Comparison of ENCODE assay signal across 17 mouse cellular contexts in the genomic region with DNA sequence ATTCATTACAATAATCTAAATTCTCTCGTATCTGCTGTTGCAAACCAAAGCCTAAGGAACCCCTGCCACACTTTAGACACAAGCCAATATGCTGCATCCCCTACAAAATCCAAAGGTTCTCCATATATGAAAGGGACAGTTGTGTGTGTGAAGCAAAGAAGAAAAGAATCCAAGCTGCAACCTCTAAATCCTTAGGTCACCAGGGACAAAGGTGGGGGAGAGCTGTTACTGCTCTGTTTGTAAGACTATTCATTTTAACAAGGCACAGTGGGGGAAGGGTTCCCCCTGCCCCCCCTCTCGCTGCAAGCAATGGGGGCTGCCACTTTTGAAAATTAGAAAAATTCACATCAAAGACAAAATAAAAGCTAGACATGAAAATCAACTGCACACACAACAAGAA.
DNase-seq lines count a peak whose midpoint lies in the region; ATAC-seq and TF ChIP-seq lines count a peak whose summit lies in the region.
"Had no signal": no experiment of that assay in that cellular context is flagged by ENCODE, and none has a peak within 500 bp of the region (broad histone marks: within the 10 kb centered on the region; RNA-seq: fewer than 3 reads in every experiment).

No protein-coding gene starts in this region.

- no peaks in the 10 kb centered on the region for H3K36me3 ChIP-seq in lung, embryonic 14.5 days (ENCODE audit: insufficient read depth)
- no peaks in the 10 kb centered on the region for H3K36me3 ChIP-seq in hindbrain, embryonic 12.5 days
- H3K36me3 ChIP-seq in midbrain, embryonic 13.5 days: no peaks in the 10 kb centered on the region
- no peaks in the 10 kb centered on the region for H3K36me3 ChIP-seq in liver, embryonic 12.5 days
- H3K36me3 ChIP-seq in stomach, postnatal 0 days (ENCODE audit: control insufficient read depth, insufficient read depth, low read length): no peaks in the 10 kb centered on the region
- H3K36me3 ChIP-seq: heart, embryonic 10.5 days; stomach, embryonic 15.5 days had no signal

- no peaks in the 10 kb centered on the region for H3K27me3 ChIP-seq in lung, embryonic 14.5 days (ENCODE audit: insufficient read depth, low read length)
- no peaks in the 10 kb centered on the region for H3K27me3 ChIP-seq in hindbrain, embryonic 12.5 days
- H3K27me3 ChIP-seq in midbrain, embryonic 13.5 days: no peaks in the 10 kb centered on the region
- no peaks in the 10 kb centered on the region for H3K27me3 ChIP-seq in liver, embryonic 12.5 days (replicated peaks)
- no peaks in the 10 kb centered on the region for H3K27me3 ChIP-seq in stomach, postnatal 0 days (ENCODE audit: control insufficient read depth, insufficient read depth, low read length)
- H3K27me3 ChIP-seq: CH12.LX; stomach, embryonic 15.5 days had no signal

- WGBS in lung, embryonic 14.5 days: 85% methylated on average over 2 of the region's 2 CpGs
- 90% methylated on average over 2 of the region's 2 CpGs for WGBS in lung, adult 2 months
- WGBS in hindbrain, embryonic 12.5 days: 53% methylated on average over 2 of the region's 2 CpGs
- WGBS in midbrain, embryonic 13.5 days: 9% methylated on average over 2 of the region's 2 CpGs
- WGBS in liver, embryonic 12.5 days (ENCODE audit: insufficient replicate concordance): 64% methylated on average over 2 of the region's 2 CpGs
- 79% methylated on average over 2 of the region's 2 CpGs for WGBS in stomach, postnatal 0 days

- TF ChIP-seq CTCF in lung, embryonic 14.5 days (IDR thresholded peaks at IDR 0.05; ENCODE audit: low read depth): no peak
- TF ChIP-seq CTCF in lung, adult 2 months (IDR thresholded peaks at IDR 0.05; ENCODE audit: insufficient read depth, low read length): no peak
- no peak for TF ChIP-seq CTCF in stomach, postnatal 0 days (IDR thresholded peaks at IDR 0.05; ENCODE audit: low read depth)

- no peak for DNase-seq in lung, embryonic 14.5 days
- no peak for DNase-seq in lung, adult 2 months
- no peak for DNase-seq in heart, adult 11 months
- DNase-seq in right cerebral cortex, adult 18-20 months: no peak
- DNase-seq in stomach, postnatal 0 days (ENCODE audit: low spot score): no peak
- DNase-seq: gastrocnemius, postnatal 25 days; heart, postnatal 36 days; liver; thymus, postnatal 25 days had no signal

- H3K4me2 ChIP-seq in lung, embryonic 14.5 days: no peak overlapping the region
- no peak overlapping the region for H3K4me2 ChIP-seq in hindbrain, embryonic 12.5 days (replicated peaks)
- H3K4me2 ChIP-seq in midbrain, embryonic 13.5 days (replicated peaks): peak overlapping the region; percentile 38
- H3K4me2 ChIP-seq in liver, embryonic 12.5 days: no peak overlapping the region
- no peak overlapping the region for H3K4me2 ChIP-seq in stomach, postnatal 0 days (replicated peaks; ENCODE audit: low read depth)
- H3K4me2 ChIP-seq: stomach, embryonic 15.5 days had no signal

- TF ChIP-seq POLR2A in lung, adult 2 months (IDR thresholded peaks at IDR 0.05; ENCODE audit: borderline replicate concordance, extremely low read depth, low read depth, low read length): no peak

- no peak overlapping the region for H3K9ac ChIP-seq in lung, embryonic 14.5 days
- no peak overlapping the region for H3K9ac ChIP-seq in hindbrain, embryonic 12.5 days
- no peak overlapping the region; the same call in 1 of the 2 replicates for H3K9ac ChIP-seq in midbrain, embryonic 13.5 days (replicated peaks)
- no peak overlapping the region for H3K9ac ChIP-seq in liver, embryonic 12.5 days
- H3K9ac ChIP-seq in stomach, postnatal 0 days (ENCODE audit: low read length): no peak overlapping the region
- H3K9ac ChIP-seq: stomach, embryonic 15.5 days had no signal

- H3K4me1 ChIP-seq in lung, embryonic 14.5 days (ENCODE audit: insufficient read depth): peaks cover 15% of the 10 kb centered on the region
- peaks cover 15% of the 10 kb centered on the region for H3K4me1 ChIP-seq in lung, adult 2 months (ENCODE audit: control insufficient read depth, insufficient read depth, low read length)
- peaks cover 48% of the 10 kb centered on the region for H3K4me1 ChIP-seq in hindbrain, embryonic 12.5 days
- peaks cover 66% of the 10 kb centered on the region for H3K4me1 ChIP-seq in midbrain, embryonic 13.5 days (replicated peaks)
- H3K4me1 ChIP-seq in liver, embryonic 12.5 days: peaks cover 7% of the 10 kb centered on the region; the same call in 1 of the 2 replicates
- H3K4me1 ChIP-seq in stomach, postnatal 0 days (replicated peaks; ENCODE audit: control insufficient read depth, insufficient read depth): 0 out of 2 replicates have a peak, but pooled peaks cover 5% of the 10 kb centered on the region

- H3K4me3 ChIP-seq in lung, embryonic 14.5 days (ENCODE audit: low read depth, low read length): no peak overlapping the region
- no peak overlapping the region for H3K4me3 ChIP-seq in lung, adult 2 months (replicated peaks; ENCODE audit: extremely low read depth, low read depth, low read length)
- no peak overlapping the region for H3K4me3 ChIP-seq in hindbrain, embryonic 12.5 days
- H3K4me3 ChIP-seq in midbrain, embryonic 13.5 days (replicated peaks): no peak overlapping the region
- H3K4me3 ChIP-seq in liver, embryonic 12.5 days: no peak overlapping the region
- H3K4me3 ChIP-seq in stomach, postnatal 0 days (ENCODE audit: low read depth, low read length): no peak overlapping the region
- H3K4me3 ChIP-seq: heart, embryonic 10.5 days; stomach, embryonic 15.5 days had no signal

- ATAC-seq in lung, embryonic 14.5 days (ENCODE audit: insufficient read depth): no peak
- no peak for ATAC-seq in hindbrain, embryonic 12.5 days (ENCODE audit: low FRiP score)
- 0 out of 2 replicates have a peak, but pooled peaks have one; percentile 12 for ATAC-seq in midbrain, embryonic 13.5 days
- ATAC-seq in liver, embryonic 12.5 days: no peak
- ATAC-seq in stomach, postnatal 0 days (ENCODE audit: low FRiP score, low TSS enrichment): no peak
- ATAC-seq: intestine, postnatal 0 days; lung, postnatal 0 days had no signal

- H3K27ac ChIP-seq in lung, embryonic 14.5 days (ENCODE audit: low read depth): 0 out of 2 replicates have a peak overlapping the region, but pooled peaks have one; percentile 0
- H3K27ac ChIP-seq in hindbrain, embryonic 12.5 days: peak overlapping the region; percentile 71; the same call in 1 of the 2 replicates
- H3K27ac ChIP-seq in midbrain, embryonic 13.5 days: peak overlapping the region; percentile 85
- no peak overlapping the region for H3K27ac ChIP-seq in liver, embryonic 12.5 days
- H3K27ac ChIP-seq in stomach, postnatal 0 days (replicated peaks): no peak overlapping the region
- H3K27ac ChIP-seq: heart, embryonic 10.5 days; stomach, embryonic 15.5 days had no signal

- H3K9me3 ChIP-seq in lung, embryonic 14.5 days (ENCODE audit: low read depth, low read length): no peaks in the 10 kb centered on the region
- no peaks in the 10 kb centered on the region for H3K9me3 ChIP-seq in hindbrain, embryonic 12.5 days (replicated peaks)
- no peaks in the 10 kb centered on the region for H3K9me3 ChIP-seq in midbrain, embryonic 13.5 days
- H3K9me3 ChIP-seq in liver, embryonic 12.5 days (replicated peaks): no peaks in the 10 kb centered on the region
- H3K9me3 ChIP-seq in stomach, postnatal 0 days (ENCODE audit: control insufficient read depth, low read length): no peaks in the 10 kb centered on the region
- H3K9me3 ChIP-seq: heart, embryonic 10.5 days; stomach, embryonic 15.5 days had no signal

- no peak for TF ChIP-seq EP300 in stomach, postnatal 0 days (optimal IDR thresholded peaks at IDR 0.05)

Comparison
In these comparisons a context has a peak if more than half of its experiments do, and no peak if none do; other contexts are left out.
1. H3K27ac ChIP-seq: peak in lung, embryonic 14.5 days (single experiment), hindbrain, embryonic 12.5 days (single experiment) and midbrain, embryonic 13.5 days (single experiment); none in liver, embryonic 12.5 days (single experiment) and stomach, postnatal 0 days (single experiment).